Mouse (Mus musculus) kidney, postnatal 0 days (tissue): ENCODE measurements around the gene Btnl6. TPM values are rescaled to one million over a fixed set of nuclear protein-coding genes. Genes with fewer than 3 reads are reported as not detected.

ENCODE experiments used
- ATAC-seq: fragments of 200-750 bp; cut with Nextera tagmentation; replicated peaks from 2 replicates; pipeline ENCODE4 v1.8.0; 2017; ENCODE audit warnings: low read depth, moderate number of reproducible peaks, moderate TSS enrichment, moderate library complexity; ENCODE audit not compliant: low FRiP score
- DNase-seq: peaks from one replicate; pipeline ENCODE4 v3.0.0-alpha.2; 2016; ENCODE audit warnings: low spot score
- H3K27ac ChIP-seq: fragments of 300-500 bp; sonication (generic); 2 replicates; pipeline ENCODE4 v1.5.1; 2014; ENCODE audit warnings: mild to moderate bottlenecking
- H3K27me3 ChIP-seq: fragments of 300-500 bp; sonication (generic); 2 replicates; pipeline ENCODE4 v1.6.1; 2014; ENCODE audit warnings: low read length, mixed read lengths; ENCODE audit not compliant: insufficient read depth
- H3K36me3 ChIP-seq: fragments of 300-500 bp; sonication (generic); 2 replicates; pipeline ENCODE4 v1.6.1; 2014; ENCODE audit warnings: low read length, mixed read lengths; ENCODE audit not compliant: insufficient read depth
- H3K4me1 ChIP-seq: fragments of 300-500 bp; sonication (generic); replicated peaks from 2 replicates; pipeline ENCODE4 v1.6.1; 2014; ENCODE audit warnings: antibody characterized with exemption, low read length, mixed read lengths; ENCODE audit not compliant: insufficient read depth
- H3K4me2 ChIP-seq: fragments of 300-500 bp; sonication (generic); 2 replicates; pipeline ENCODE4 v1.6.1; 2014; ENCODE audit warnings: mild to moderate bottlenecking, low read length, moderate library complexity, mixed read lengths
- H3K4me3 ChIP-seq: fragments of 300-500 bp; sonication (generic); replicated peaks from 2 replicates; pipeline ENCODE4 v1.5.1; 2014; ENCODE audit warnings: low read depth, low read length
- H3K9ac ChIP-seq: fragments of 300-500 bp; sonication (generic); 2 replicates; pipeline ENCODE4 v1.6.1; 2014; ENCODE audit warnings: low read depth, low read length
- H3K9me3 ChIP-seq: fragments of 300-500 bp; sonication (generic); replicated peaks from 2 replicates; pipeline ENCODE4 v1.6.1; 2016; ENCODE audit warnings: low read length, inconsistent platforms, mixed read lengths
- CTCF ChIP-seq: IDR thresholded peaks from 2 replicates; pipeline ENCODE4 v1.5.1; 2016; ENCODE audit warnings: antibody characterized with exemption, low read depth, mild to moderate bottlenecking, moderate library complexity
- WGBS: fragments of 180-500 bp; shearing (Covaris S2); extraction: QIAGEN DNeasy Blood & Tissue Kit; methylation state at CpG from one replicate; pipeline ENCODE4 v1.1.7; 2014; 5-methylcytosine and 5-hydroxymethylcytosine counted together
- polyA plus RNA-seq: library from polyadenylated mRNA; unstranded; fragments of >200 nt; fragmentation: Nextera tagmentation; extraction: Ambion mirVana; gene quantifications from 2 replicates; pipeline ENCODE4 v1.2.1, GENCODE M21; 2015

Gene Btnl6
- polyA plus RNA-seq: not detected in 2 replicates

DNA sequence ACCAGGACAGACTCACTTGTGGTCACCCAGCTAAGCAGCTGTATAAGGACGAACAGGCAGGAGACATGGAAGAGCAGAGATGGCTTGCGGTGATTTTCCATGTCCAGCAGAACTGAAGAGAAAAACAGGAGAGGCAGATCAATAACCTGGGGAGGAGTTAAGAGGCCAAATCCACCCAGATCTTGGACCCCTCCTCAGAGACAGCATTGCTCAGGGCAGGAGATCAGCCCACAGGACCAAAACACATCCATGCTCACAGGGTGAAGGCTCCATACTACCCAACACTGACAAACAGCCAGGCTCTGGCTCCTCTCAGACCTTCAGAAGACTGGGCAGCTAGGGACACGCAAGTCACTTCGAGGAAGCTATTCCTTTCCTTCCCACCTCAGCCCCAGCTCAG lies at the start of gene Btnl6:
Gene Btnl6, minus strand, starts transcription at position 101 of the 400 bp plus-strand sequence.
- H3K4me3 ChIP-seq: no peak within 1 kb of the TSS

DNA sequence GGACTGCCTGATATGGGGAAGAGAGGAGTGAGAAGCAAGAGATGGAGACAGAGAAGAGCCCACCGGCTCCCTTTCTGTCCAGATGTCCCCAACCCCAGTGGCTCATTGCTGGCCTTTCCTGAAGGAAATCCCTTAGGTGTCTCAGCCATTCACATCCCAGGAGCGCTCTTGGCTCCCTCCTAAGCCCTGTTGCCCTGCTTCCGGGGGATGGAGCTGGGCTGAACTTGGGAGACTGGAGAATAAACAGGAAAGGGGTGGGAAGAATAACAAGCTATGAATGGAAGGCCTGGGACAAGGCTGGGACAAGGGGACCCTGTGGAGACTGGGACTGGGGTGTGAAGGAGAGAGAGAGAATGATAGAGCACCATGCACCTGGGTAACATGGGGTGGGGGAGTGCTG lies 47.6 kb upstream of the Btnl6 start:
- peak overlapping the region; percentile 40 for H3K4me2 ChIP-seq
- 0 out of 2 replicates have a peak, but pooled peaks have one; percentile 21 for ATAC-seq
- TF ChIP-seq CTCF: no peak
- H3K4me3 ChIP-seq: peak overlapping the region; percentile 26; the same call in 1 of the 2 replicates
- WGBS: 25% methylated on average over 3 of the region's 3 CpGs
- peak overlapping the region; percentile 88 for H3K27ac ChIP-seq
- H3K9me3 ChIP-seq: no peaks in the 10 kb centered on the region
- peak overlapping the region; percentile 47 for H3K9ac ChIP-seq
- no peaks in the 10 kb centered on the region for H3K36me3 ChIP-seq
- no peaks in the 10 kb centered on the region for H3K27me3 ChIP-seq
- peaks cover 14% of the 10 kb centered on the region for H3K4me1 ChIP-seq
- DNase-seq: peak; percentile 82

More for the DNA sequence above, at the start of gene Btnl6:
- no peaks in the 10 kb centered on the region for H3K36me3 ChIP-seq
- WGBS: 93% methylated on average over 4 of the region's 4 CpGs
- no peak within 1 kb of the TSS for H3K4me2 ChIP-seq
- H3K27ac ChIP-seq: no peak within 1 kb of the TSS
- no peak for TF ChIP-seq CTCF
- no peaks in the 10 kb centered on the region for H3K4me1 ChIP-seq
- no peak within 1 kb of the TSS for H3K9ac ChIP-seq
- no peaks in the 10 kb centered on the region for H3K9me3 ChIP-seq
- ATAC-seq (no peak), DNase-seq (no peak)
- no peaks in the 10 kb centered on the region for H3K27me3 ChIP-seq

DNA sequence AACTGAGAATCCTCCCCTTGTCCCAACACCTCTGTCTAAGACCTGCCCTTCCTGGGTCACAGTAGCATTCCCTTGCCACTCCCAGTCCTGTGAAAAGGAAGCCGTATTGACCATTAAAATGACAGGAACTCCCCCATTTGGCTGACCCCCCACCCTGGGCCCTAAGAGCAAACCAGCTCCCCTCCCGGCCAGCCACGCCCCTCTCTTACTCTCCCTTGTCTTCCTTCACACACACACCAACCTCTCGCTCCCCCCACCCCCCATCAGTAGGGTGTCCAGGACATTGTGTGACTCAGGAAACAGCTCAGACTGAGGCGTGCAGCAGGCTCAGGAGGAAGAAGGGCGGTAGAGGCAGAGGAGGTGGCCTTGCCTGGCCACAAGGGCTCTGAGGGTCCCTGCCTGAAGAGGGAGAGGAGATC lies 46.9 kb upstream of the Btnl6 start, which contains the start of gene Notch4:
Gene Notch4, plus strand, starts transcription at position 266 of the 419 bp plus-strand sequence.
- Histone ChIP-seq H3K27ac (peak within 1 kb of the TSS; percentile 88), H3K4me3 (peak within 1 kb of the TSS; percentile 26; the same call in 1 of the 2 replicates), H3K4me2 (peak within 1 kb of the TSS; percentile 40), H3K9me3 (no peaks in the 10 kb centered on the region), H3K9ac (peak within 1 kb of the TSS; percentile 47), H3K4me1 (peaks cover 14% of the 10 kb centered on the region), H3K36me3 (no peaks in the 10 kb centered on the region), H3K27me3 (no peaks in the 10 kb centered on the region)
- ATAC-seq: peak; percentile 33; the same call in 1 of the 2 replicates
- WGBS: 3% methylated on average over 6 of the region's 6 CpGs
- no peak for TF ChIP-seq CTCF
- DNase-seq: peak; percentile 67

DNA sequence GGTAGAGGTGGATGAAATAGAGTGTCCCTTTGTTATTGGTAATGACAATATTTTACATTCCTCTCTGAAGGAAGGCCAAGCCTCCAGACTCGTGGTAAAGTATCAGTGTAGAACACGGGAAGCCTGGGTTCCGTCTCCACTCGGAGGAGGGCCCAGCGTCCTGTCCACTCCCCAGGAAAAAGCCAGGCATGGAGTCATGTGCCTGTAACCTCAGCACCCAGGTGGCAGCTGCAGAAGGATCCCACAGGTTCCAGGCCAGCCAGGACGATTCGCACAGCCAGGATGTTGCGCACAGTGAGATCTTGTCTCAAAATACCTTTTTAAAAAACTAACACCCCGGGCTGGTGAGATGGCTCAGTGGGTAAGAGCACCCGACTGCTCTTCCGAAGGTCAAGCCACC lies 46.2 kb upstream of the Btnl6 start:
- no peak overlapping the region for H3K9ac ChIP-seq
- H3K4me3 ChIP-seq: no peak overlapping the region
- TF ChIP-seq CTCF: no peak
- H3K27me3 ChIP-seq: no peaks in the 10 kb centered on the region
- no peaks in the 10 kb centered on the region for H3K36me3 ChIP-seq
- ATAC-seq: no peak
- H3K4me1 ChIP-seq: peaks cover 14% of the 10 kb centered on the region
- no peaks in the 10 kb centered on the region for H3K9me3 ChIP-seq
- 56% methylated on average over 11 of the region's 11 CpGs for WGBS
- H3K27ac ChIP-seq: no peak overlapping the region; the same call in 1 of the 2 replicates
- no peak for DNase-seq
- H3K4me2 ChIP-seq: no peak overlapping the region

DNA sequence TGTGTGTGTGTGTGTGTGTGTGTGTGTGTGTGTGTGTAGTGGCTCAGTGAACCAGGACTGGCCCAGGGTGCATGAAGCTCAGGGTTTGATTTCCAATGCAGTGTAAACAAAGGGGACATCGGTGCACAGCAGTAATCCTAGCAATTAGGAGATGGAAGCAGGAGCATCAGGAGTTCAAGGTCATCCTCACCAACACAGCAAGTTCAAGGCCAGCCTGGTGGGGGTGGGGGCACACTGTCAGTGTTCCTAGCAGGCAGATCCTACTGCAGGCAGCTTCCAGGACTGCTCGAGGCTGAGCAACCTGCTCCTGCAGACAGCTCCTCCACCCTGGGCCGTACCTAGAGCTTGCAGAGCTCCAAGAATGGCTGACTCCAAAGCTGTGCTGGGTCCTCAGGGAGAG lies 45.4 kb upstream of the Btnl6 start:
- DNase-seq (no peak), ATAC-seq (no peak)
- no peaks in the 10 kb centered on the region for H3K36me3 ChIP-seq
- H3K27me3 ChIP-seq: no peaks in the 10 kb centered on the region
- H3K4me3 ChIP-seq: no peak overlapping the region
- peaks cover 14% of the 10 kb centered on the region for H3K4me1 ChIP-seq
- no peaks in the 10 kb centered on the region for H3K9me3 ChIP-seq
- no peak overlapping the region for H3K27ac ChIP-seq
- TF ChIP-seq CTCF: no peak
- WGBS: 61% methylated on average over 3 of the region's 3 CpGs
- no peak overlapping the region for H3K9ac ChIP-seq
- no peak overlapping the region for H3K4me2 ChIP-seq

DNA sequence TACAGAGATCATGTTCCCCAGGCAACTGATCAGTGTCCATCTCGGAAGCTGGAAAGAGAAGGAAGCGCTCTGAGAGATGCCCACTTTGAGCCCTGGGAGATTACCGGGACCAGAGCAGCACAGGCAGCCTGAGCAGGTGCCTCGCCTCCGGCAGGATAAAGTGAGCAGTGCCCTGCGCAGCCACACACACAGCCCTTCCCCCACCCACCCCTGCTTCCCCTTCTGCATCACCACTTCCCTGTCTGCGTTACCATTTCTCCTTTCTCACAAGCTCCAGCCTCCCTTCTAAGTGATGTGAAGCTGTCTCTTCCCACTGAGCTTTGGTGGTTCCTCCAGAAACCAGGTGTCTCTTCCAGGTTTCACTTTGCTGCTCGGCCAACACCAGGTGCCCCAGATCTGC lies 44.0 kb upstream of the Btnl6 start:
- Histone ChIP-seq H3K9ac (no peak overlapping the region), H3K27me3 (no peaks in the 10 kb centered on the region), H3K4me1 (peaks cover 14% of the 10 kb centered on the region), H3K36me3 (no peaks in the 10 kb centered on the region), H3K9me3 (no peaks in the 10 kb centered on the region), H3K27ac (peak overlapping the region; percentile 48; the same call in 1 of the 2 replicates), H3K4me2 (peak overlapping the region; percentile 15), H3K4me3 (no peak overlapping the region)
- 48% methylated on average over 8 of the region's 8 CpGs for WGBS
- no peak for ATAC-seq
- TF ChIP-seq CTCF: no peak
- no peak for DNase-seq

DNA sequence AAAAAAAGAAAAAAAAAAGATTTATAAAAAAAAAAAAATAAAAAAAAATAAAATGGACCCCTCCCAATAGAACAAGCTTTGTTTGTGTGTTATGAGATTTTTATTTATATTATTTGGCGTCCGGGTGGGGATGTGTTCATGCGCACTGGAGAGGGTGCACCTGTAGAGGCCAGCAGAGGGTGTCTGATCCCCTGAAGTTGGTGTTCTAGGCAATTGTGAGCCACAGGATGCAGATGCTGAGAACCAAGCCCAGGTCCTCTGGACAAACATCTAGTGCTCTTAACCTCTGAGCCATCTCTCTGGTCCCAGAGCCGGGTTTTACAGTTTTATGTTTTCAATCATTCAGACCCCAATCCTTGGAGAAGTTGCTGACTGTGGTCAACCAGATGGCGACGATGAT lies 43.3 kb upstream of the Btnl6 start:
- Histone ChIP-seq H3K4me1 (peaks cover 13% of the 10 kb centered on the region), H3K36me3 (no peaks in the 10 kb centered on the region), H3K4me3 (no peak overlapping the region), H3K9ac (no peak overlapping the region), H3K27ac (no peak overlapping the region), H3K27me3 (no peaks in the 10 kb centered on the region), H3K4me2 (no peak overlapping the region), H3K9me3 (no peaks in the 10 kb centered on the region)
- DNase-seq: no peak
- WGBS: 95% methylated on average over 6 of the region's 6 CpGs
- no peak for ATAC-seq
- TF ChIP-seq CTCF: no peak
